In the genomic region with DNA sequence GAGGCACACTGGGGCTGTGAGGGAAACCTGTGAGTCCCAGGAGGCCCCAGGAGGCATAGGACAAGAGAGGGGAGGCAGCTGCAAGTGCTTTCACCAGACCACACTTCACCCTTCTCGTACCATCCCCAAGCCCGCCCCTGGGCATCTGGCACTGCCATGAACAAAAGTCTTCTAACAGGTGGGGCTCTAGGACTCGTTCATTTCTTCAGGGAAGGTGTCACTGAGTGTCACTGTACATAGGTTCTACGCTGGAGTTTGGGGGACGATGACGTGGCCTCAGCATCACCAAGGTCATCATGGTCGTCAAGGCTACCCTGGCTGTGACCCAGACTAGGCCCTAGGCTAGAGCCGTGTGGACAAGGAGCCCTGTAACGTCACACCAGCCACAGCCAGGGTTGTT, we compare ENCODE assay signal across 38 mouse cellular contexts. TPM values are rescaled to one million over a fixed set of nuclear protein-coding genes. Genes with fewer than 3 reads are reported as not detected.
"Had no signal": no experiment of that assay in that cellular context is flagged by ENCODE, and none has a peak within 500 bp of the region (broad histone marks: within the 10 kb centered on the region; RNA-seq: fewer than 3 reads in every experiment).

No protein-coding gene starts in this region.

- H3K4me1 ChIP-seq: forebrain, embryonic 15.5 days; heart, embryonic 12.5 days; hindbrain, embryonic 13.5 days; hindbrain, embryonic 15.5 days had no signal

- H3K9me3 ChIP-seq: forebrain, embryonic 15.5 days; heart, embryonic 10.5 days; heart, embryonic 12.5 days; hindbrain, embryonic 13.5 days; hindbrain, embryonic 15.5 days; limb, embryonic 13.5 days; limb, embryonic 15.5 days had no signal

- H3K27ac ChIP-seq: forebrain, embryonic 15.5 days; hindbrain, embryonic 13.5 days; hindbrain, embryonic 15.5 days; hindbrain, postnatal 0 days; limb, embryonic 13.5 days had no signal

- H3K4me2 ChIP-seq: forebrain, embryonic 15.5 days; heart, embryonic 12.5 days; hindbrain, embryonic 13.5 days; hindbrain, embryonic 15.5 days; limb, embryonic 13.5 days; limb, embryonic 15.5 days had no signal

- DNase-seq: forebrain, postnatal 0 days; gastrocnemius, postnatal 14 days; gastrocnemius, postnatal 36 days; heart, adult 18-20 months; heart, postnatal 10 days; heart, postnatal 36 days; kidney, adult 11 months; kidney, adult 8-10 months; layer of hippocampus, adult 9-11 months; layer of hippocampus, postnatal 36 days; left cerebral cortex, postnatal 4 days had no signal

- ATAC-seq: forebrain, embryonic 15.5 days; forebrain, postnatal 0 days; hindbrain, postnatal 0 days; intestine, embryonic 16.5 days had no signal

- H3K4me3 ChIP-seq: forebrain, embryonic 15.5 days; heart, embryonic 10.5 days; heart, embryonic 12.5 days; hindbrain, embryonic 13.5 days; hindbrain, embryonic 15.5 days; limb, embryonic 13.5 days; limb, embryonic 15.5 days had no signal

- H3K9ac ChIP-seq: forebrain, embryonic 15.5 days; forebrain, postnatal 0 days; heart, embryonic 12.5 days; hindbrain, embryonic 13.5 days; hindbrain, embryonic 15.5 days; limb, embryonic 13.5 days; limb, embryonic 15.5 days had no signal

- H3K36me3 ChIP-seq: forebrain, embryonic 15.5 days; heart, embryonic 10.5 days; heart, embryonic 12.5 days; hindbrain, embryonic 13.5 days; hindbrain, embryonic 15.5 days; limb, embryonic 13.5 days; limb, embryonic 15.5 days had no signal

- H3K27me3 ChIP-seq: forebrain, embryonic 15.5 days; hindbrain, embryonic 15.5 days had no signal

RNA-seq across cellular contexts. Expression of a gene that starts 16.4 kb away (rescaled TPM):
- total RNA-seq: forebrain, postnatal 0 days; gastrocnemius, adult 18-20 months; gastrocnemius, adult 8-10 months; gastrocnemius, postnatal 14 days; gastrocnemius, postnatal 36 days; heart, adult 18-20 months; heart, adult 8-10 months; heart, postnatal 10 days; heart, postnatal 36 days; hematopoietic stem cell, adult 5-6 weeks; layer of hippocampus, adult 18-20 months; layer of hippocampus, adult 8-10 months; layer of hippocampus, postnatal 14 days; layer of hippocampus, postnatal 36 days; left cerebral cortex, adult 18-20 months; left cerebral cortex, adult 8-10 months; left cerebral cortex, postnatal 10 days; left cerebral cortex, postnatal 25 days; left cerebral cortex, postnatal 4 days had no signal
- polyA plus RNA-seq: forebrain, embryonic 15.5 days; forebrain, postnatal 0 days; heart, embryonic 10.5 days; heart, embryonic 12.5 days; heart, embryonic 14.5 days; heart, embryonic 16.5 days; hindbrain, embryonic 11.5 days; hindbrain, embryonic 13.5 days; hindbrain, embryonic 15.5 days; hindbrain, postnatal 0 days; intestine, embryonic 14.5 days; intestine, embryonic 16.5 days; kidney, embryonic 16.5 days; large intestine, adult 2 months; limb, embryonic 11.5 days; limb, embryonic 13.5 days; limb, embryonic 15.5 days had no signal
